Comparison of ENCODE assay signal across 17 mouse cellular contexts in genomic region chr6:46197298-46197697, GRCm38 (mm10).
"Had no signal": no experiment of that assay in that cellular context is flagged by ENCODE, and none has a peak within 500 bp of the region (broad histone marks: within the 10 kb centered on the region; RNA-seq: fewer than 3 reads in every experiment).

No protein-coding gene starts in this region.

- DNase-seq: left cerebral cortex, postnatal 4 days; liver; liver, embryonic 13.5 days; liver, postnatal 0 days; lung, adult 18-20 months; lung, adult 2 months; lung, embryonic 14.5 days; lung, postnatal 10 days; lung, postnatal 14 days; lung, postnatal 36 days; lung, postnatal 4 days; midbrain, embryonic 14.5 days had no signal

- ATAC-seq: liver, embryonic 12.5 days; liver, postnatal 0 days; lung, postnatal 0 days; midbrain, embryonic 13.5 days; midbrain, embryonic 15.5 days; midbrain, embryonic 16.5 days had no signal
